In the genomic region with DNA sequence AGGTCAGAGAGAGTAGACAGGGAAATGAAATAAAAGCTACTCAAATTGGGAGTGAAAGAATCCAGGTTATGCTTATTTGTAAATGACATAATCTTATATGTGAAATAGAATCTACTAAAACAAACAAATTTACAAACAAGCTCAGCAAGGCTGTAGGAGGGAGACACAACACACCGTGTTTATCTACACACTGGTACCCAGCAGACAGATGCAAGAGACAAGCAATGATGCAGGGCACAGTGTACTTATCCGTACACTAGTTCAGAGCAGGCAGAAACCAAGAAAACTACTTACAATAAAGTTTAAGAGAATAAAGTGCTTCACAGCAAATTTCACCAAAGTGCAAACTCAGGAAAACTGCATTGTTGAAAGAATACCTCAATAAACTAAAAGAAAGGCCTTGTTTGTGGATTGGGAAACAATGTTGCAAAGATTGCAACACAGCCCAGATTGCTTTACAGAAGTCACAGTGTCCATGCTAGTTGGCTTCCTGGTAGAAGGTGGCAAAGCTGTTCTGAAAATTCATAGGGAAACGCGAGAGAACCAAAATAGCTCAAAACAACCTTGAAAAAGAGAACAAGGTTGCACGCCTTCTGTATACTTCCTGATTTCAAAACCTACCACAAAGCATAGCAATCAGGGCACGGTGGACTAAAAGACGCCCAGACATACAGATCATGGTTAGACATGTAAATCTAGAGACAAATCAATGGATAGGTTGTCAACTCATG, we compare ENCODE assay signal across 14 mouse cellular contexts. TPM values are rescaled to one million over a fixed set of nuclear protein-coding genes. Genes with fewer than 3 reads are reported as not detected.
A peak's percentile ranks its signal among the peaks of the same experiment; 100 is the strongest.
DNase-seq lines count a peak whose midpoint lies in the region; ATAC-seq and TF ChIP-seq lines count a peak whose summit lies in the region.
"Had no signal": no experiment of that assay in that cellular context is flagged by ENCODE, and none has a peak within 500 bp of the region (broad histone marks: within the 10 kb centered on the region; RNA-seq: fewer than 3 reads in every experiment).

No protein-coding gene starts in this region.

- no peaks in the 10 kb centered on the region for H3K9me3 ChIP-seq in midbrain, embryonic 16.5 days (replicated peaks; ENCODE audit: control insufficient read depth, low read length, poor library complexity, severe bottlenecking)

- no peaks in the 10 kb centered on the region for H3K27me3 ChIP-seq in kidney, adult 2 months (replicated peaks; ENCODE audit: control insufficient read depth, insufficient read depth, low read length)
- H3K27me3 ChIP-seq in testis, adult 2 months (ENCODE audit: control insufficient read depth, insufficient read depth, low read length) = no peaks in the 10 kb centered on the region
- H3K27me3 ChIP-seq in midbrain, embryonic 16.5 days (ENCODE audit: control insufficient read depth, insufficient read depth, low read depth, low read length) = no peaks in the 10 kb centered on the region

- 84% methylated on average over 7 of the region's 7 CpGs for WGBS in kidney, adult 2 months
- WGBS in midbrain, embryonic 16.5 days = 91% methylated on average over 7 of the region's 7 CpGs

- no peak overlapping the region for H3K27ac ChIP-seq in kidney, adult 2 months (ENCODE audit: insufficient read depth, low read depth, low read length)
- peak overlapping the region; percentile 58; the same call in 1 of the 2 replicates for H3K27ac ChIP-seq in testis, adult 2 months (ENCODE audit: control insufficient read depth, insufficient read depth, low read depth, low read length)
- no peak overlapping the region for H3K27ac ChIP-seq in midbrain, embryonic 16.5 days (ENCODE audit: low read length)

- TF ChIP-seq POLR2A in kidney, adult 2 months (IDR thresholded peaks at IDR 0.05; ENCODE audit: low read depth, low read length) = no peak
- no peak for TF ChIP-seq POLR2A in testis, adult 2 months (IDR thresholded peaks at IDR 0.05; ENCODE audit: control insufficient read depth, low read depth, low read length)

- no peak overlapping the region for H3K4me2 ChIP-seq in midbrain, embryonic 16.5 days (ENCODE audit: low read length)

- no peaks in the 10 kb centered on the region for H3K36me3 ChIP-seq in kidney, adult 2 months (ENCODE audit: control insufficient read depth, insufficient read depth, low read length)
- no peaks in the 10 kb centered on the region for H3K36me3 ChIP-seq in testis, adult 2 months (ENCODE audit: control insufficient read depth, insufficient read depth, low read length)
- H3K36me3 ChIP-seq in midbrain, embryonic 16.5 days (ENCODE audit: control insufficient read depth, insufficient read depth, low read length) = no peaks in the 10 kb centered on the region

- no peaks in the 10 kb centered on the region for H3K4me1 ChIP-seq in kidney, adult 2 months (ENCODE audit: control insufficient read depth, insufficient read depth, low read length)
- no peaks in the 10 kb centered on the region for H3K4me1 ChIP-seq in testis, adult 2 months (ENCODE audit: control insufficient read depth, insufficient read depth, low read length)
- no peaks in the 10 kb centered on the region for H3K4me1 ChIP-seq in midbrain, embryonic 16.5 days (ENCODE audit: control insufficient read depth, insufficient read depth, low read length)

- no peak overlapping the region for H3K4me3 ChIP-seq in kidney, adult 2 months (ENCODE audit: insufficient read depth, low read depth, low read length)
- no peak overlapping the region for H3K4me3 ChIP-seq in testis, adult 2 months (ENCODE audit: control insufficient read depth, low read depth, low read length)
- no peak overlapping the region for H3K4me3 ChIP-seq in midbrain, embryonic 16.5 days (ENCODE audit: low read depth, low read length)

- TF ChIP-seq CTCF in kidney, adult 2 months (conservative IDR thresholded peaks at IDR 0.05; ENCODE audit: insufficient read depth, insufficient read length, low read depth, low read length) = no peak
- no peak for TF ChIP-seq CTCF in testis, adult 2 months (IDR thresholded peaks at IDR 0.05; ENCODE audit: control insufficient read depth, insufficient read depth, insufficient replicate concordance, low read depth, low read length)

- peak; percentile 93 for ATAC-seq in megakaryocyte, adult 5-6 weeks (ENCODE audit: poor library complexity, severe bottlenecking)
- no peak for ATAC-seq in midbrain, embryonic 16.5 days
- ATAC-seq: activated CD4-positive, CD25-positive, alpha-beta regulatory T cell, adult 4 months; intestine, embryonic 16.5 days had no signal

- H3K9ac ChIP-seq in midbrain, embryonic 16.5 days (ENCODE audit: low read depth, low read length) = no peak overlapping the region

- DNase-seq in kidney, adult 2 months = peak; percentile 4
- DNase-seq in kidney, postnatal 10 days = no peak
- no peak for DNase-seq in testis, postnatal 10 days (ENCODE audit: low spot score)
- DNase-seq in urinary bladder, postnatal 14 days (ENCODE audit: low spot score) = no peak
- DNase-seq: cerebellum, postnatal 25 days; gastrocnemius, postnatal 36 days; kidney, postnatal 4 days; layer of hippocampus, postnatal 36 days; thymus, postnatal 25 days had no signal

RNA-seq across cellular contexts. Expression of gene Eif2a, which starts 17.4 kb away (rescaled TPM):
- 10.6 and 15.4 TPM in 2 replicates for polyA plus RNA-seq in kidney, adult 2 months (2012; rRNA removed)
- 3.8 and 4.7 TPM in 2 replicates for polyA plus RNA-seq in testis, adult 2 months (2012; rRNA removed)
- 122 and 151 TPM in 2 replicates for total RNA-seq in megakaryocyte, adult 5-6 weeks (2015)
- total RNA-seq in megakaryocyte, adult 5-6 weeks (2017) = 75.9 and 80.9 TPM in 2 replicates
- 33.4 and 33.9 TPM in 2 replicates for polyA plus RNA-seq in midbrain, embryonic 16.5 days (2015; fragmentation: Nextera tagmentation; extraction: Ambion mirVana)

RNA-seq across cellular contexts. Expression of gene Serp1, which starts 17.5 kb away (rescaled TPM):
- polyA plus RNA-seq in kidney, adult 2 months (2012; rRNA removed) = 32.7 and 37.7 TPM in 2 replicates
- 28.0 and 30.4 TPM in 2 replicates for polyA plus RNA-seq in testis, adult 2 months (2012; rRNA removed)
- 189 and 218 TPM in 2 replicates for total RNA-seq in megakaryocyte, adult 5-6 weeks (2015)
- total RNA-seq in megakaryocyte, adult 5-6 weeks (2017) = 208 and 222 TPM in 2 replicates
- 48.5 and 52.4 TPM in 2 replicates for polyA plus RNA-seq in midbrain, embryonic 16.5 days (2015; fragmentation: Nextera tagmentation; extraction: Ambion mirVana)
